Mouse (Mus musculus) 416B (cell line): ENCODE measurements at regions not wholly inside any gene's neighbourhood (a gene's known extent, or its start where the extent isn't known, plus 50 kb on each side); places are given as distances from the start of the nearest gene placed in this dataset.

ENCODE experiments used
- DNase-seq: peaks from one replicate; pipeline ENCODE4 v3.0.0; 2011; ENCODE audit warnings: low read depth

DNA sequence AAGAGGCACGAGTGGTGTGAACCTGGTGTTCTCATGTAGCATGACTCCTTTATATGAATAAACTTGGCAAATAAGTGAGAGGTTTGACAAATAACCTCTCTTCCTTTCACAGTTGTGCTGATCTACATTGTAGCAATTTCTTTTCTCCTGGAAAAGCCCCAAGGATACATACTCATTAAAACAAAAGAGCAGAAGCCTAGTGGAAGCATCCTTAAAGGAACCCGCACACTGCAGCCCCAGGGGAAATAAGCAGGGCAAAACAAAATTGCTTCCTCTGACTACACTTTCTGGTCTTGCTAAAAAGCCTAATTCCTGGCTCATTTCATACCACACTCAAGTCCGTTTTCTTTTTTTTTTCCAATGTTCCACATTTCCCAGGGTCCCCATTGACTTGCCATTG is 72.7 kb upstream of the Gm10184 start:
- no peak for DNase-seq

GRCm38 (mm10) chr17:89979055-89979853 is 69.0 kb upstream of the Gm10184 start:
- DNase-seq, result no peak

DNA sequence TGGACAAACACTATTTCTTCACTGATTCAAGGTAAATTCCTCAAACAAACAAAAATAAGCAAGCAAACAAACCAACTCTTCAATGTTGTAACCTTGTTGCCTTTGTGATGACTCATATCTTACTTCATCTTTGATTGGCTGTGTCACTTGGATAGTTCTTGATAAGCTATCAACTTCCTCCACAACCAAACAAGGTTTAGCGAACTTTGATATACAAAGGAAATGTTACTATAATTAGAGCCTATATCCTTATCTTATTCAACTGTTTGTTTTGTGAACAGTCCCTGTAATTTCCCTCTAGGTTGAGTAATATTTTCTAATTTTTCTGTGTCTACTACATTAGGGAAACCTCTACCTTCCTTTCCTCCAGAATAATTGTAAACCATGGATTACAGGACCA is 52.8 kb upstream of the Gm10184 start:
- DNase-seq, result peak; percentile 77

GRCm38 (mm10) chr17:89961431-89961830 is 51.2 kb upstream of the Gm10184 start:
- no peak for DNase-seq

GRCm38 (mm10) chr17:89960368-89960767 is 50.1 kb upstream of the Gm10184 start:
- DNase-seq, result no peak
